Mouse (Mus musculus) intestine, embryonic 16.5 days (tissue): ENCODE measurements around the gene Map3k14. TPM values are rescaled to one million over a fixed set of nuclear protein-coding genes. Genes with fewer than 3 reads are reported as not detected.
A peak's percentile ranks its signal among the peaks of the same experiment; 100 is the strongest.

Experiments used
- ATAC-seq: fragments of 200-750 bp; cut with Nextera tagmentation; 2 replicates; pipeline ENCODE4 v1.8.0; 2017; ENCODE audit warnings: moderate TSS enrichment, moderate library complexity
- H3K27ac ChIP-seq: fragments of 300-500 bp; sonication (generic); 2 replicates; pipeline ENCODE4 v1.5.1; 2014; ENCODE audit warnings: mild to moderate bottlenecking, low read length
- H3K27me3 ChIP-seq: fragments of 300-500 bp; sonication (generic); replicated peaks from 2 replicates; pipeline ENCODE4 v1.6.1; 2014; ENCODE audit warnings: low read length, control low read depth, mixed read lengths; ENCODE audit not compliant: control insufficient read depth, insufficient read depth
- H3K36me3 ChIP-seq: fragments of 300-500 bp; sonication (generic); 2 replicates; pipeline ENCODE4 v1.6.1; 2014; ENCODE audit warnings: low read length, control low read depth; ENCODE audit not compliant: control insufficient read depth, insufficient read depth
- H3K4me1 ChIP-seq: fragments of 300-500 bp; sonication (generic); 2 replicates; pipeline ENCODE4 v1.6.1; 2014; ENCODE audit warnings: low read length, control low read depth, mixed read lengths; ENCODE audit not compliant: control insufficient read depth, insufficient read depth
- H3K4me2 ChIP-seq: fragments of 300-500 bp; sonication (generic); 2 replicates; pipeline ENCODE4 v1.6.1; 2014; ENCODE audit warnings: low read depth, low read length, control low read depth
- H3K4me3 ChIP-seq: fragments of 300-500 bp; sonication (generic); 2 replicates; pipeline ENCODE4 v1.5.1; 2014; ENCODE audit warnings: mild to moderate bottlenecking, low read length
- H3K9ac ChIP-seq: fragments of 300-500 bp; sonication (generic); 2 replicates; pipeline ENCODE4 v1.6.1; 2014; ENCODE audit warnings: low read depth, low read length
- H3K9me3 ChIP-seq: fragments of 300-500 bp; sonication (generic); 2 replicates; pipeline ENCODE4 v1.6.1; 2016; ENCODE audit warnings: low read length, control low read depth; ENCODE audit not compliant: control insufficient read depth
- WGBS: fragments of 180-500 bp; shearing (Covaris S2); extraction: QIAGEN DNeasy Blood & Tissue Kit; methylation state at CpG from one replicate; pipeline ENCODE4 v1.1.7; 2014; 5-methylcytosine and 5-hydroxymethylcytosine counted together
- polyA plus RNA-seq: library from polyadenylated mRNA; unstranded; fragments of >200 nt; fragmentation: Nextera tagmentation; extraction: Ambion mirVana; gene quantifications from 2 replicates; pipeline ENCODE4 v1.2.1, GENCODE M21; 2015

The Map3k14 gene
- polyA plus RNA-seq, 1 experiment from 2014 or later, result 3.1 TPM

DNA sequence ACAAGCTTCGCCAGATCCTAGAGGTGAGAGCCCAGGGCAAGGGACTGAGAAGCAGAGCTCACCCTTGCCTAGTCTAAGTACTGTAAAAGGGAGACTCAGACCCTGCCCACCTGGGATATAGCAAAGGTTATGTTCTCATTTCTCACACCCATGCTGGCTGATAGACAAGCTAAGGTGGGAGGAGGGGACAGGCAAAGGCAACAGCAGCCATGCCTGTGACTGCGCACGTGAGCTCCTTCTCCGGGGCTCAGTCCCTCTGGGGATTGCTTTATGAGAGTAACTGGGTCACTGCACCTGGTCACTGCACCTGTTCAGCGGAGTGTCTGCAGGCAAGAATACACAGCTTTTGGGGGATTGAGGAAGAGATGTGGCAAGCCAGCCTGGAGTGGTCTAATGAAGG, 71.6 kb downstream of the Map3k14 start:
- Histone ChIP-seq H3K4me1 (peaks cover 18% of the 10 kb centered on the region), H3K4me3 (no peak overlapping the region), H3K27me3 (peaks cover 63% of the 10 kb centered on the region), H3K4me2 (no peak overlapping the region), H3K36me3 (no peaks in the 10 kb centered on the region), H3K9me3 (no peaks in the 10 kb centered on the region), H3K9ac (no peak overlapping the region), H3K27ac (no peak overlapping the region)
- no peak for ATAC-seq
- 78% methylated on average over 5 of the region's 5 CpGs for WGBS

GRCm38 (mm10) chr11:103195236-103195635, 72.0 kb downstream of the Map3k14 start:
- Histone ChIP-seq H3K9me3 (no peaks in the 10 kb centered on the region), H3K36me3 (no peaks in the 10 kb centered on the region), H3K4me1 (peaks cover 18% of the 10 kb centered on the region), H3K27ac (no peak overlapping the region), H3K4me3 (no peak overlapping the region), H3K27me3 (peaks cover 63% of the 10 kb centered on the region), H3K9ac (no peak overlapping the region; the same call in 1 of the 2 replicates), H3K4me2 (no peak overlapping the region)
- 78% methylated on average over 18 of the region's 18 CpGs for WGBS
- no peak for ATAC-seq

GRCm38 (mm10) chr11:103193825-103194168, 73.5 kb downstream of the Map3k14 start:
- H3K9me3 ChIP-seq, result no peaks in the 10 kb centered on the region
- H3K9ac ChIP-seq, result no peak overlapping the region
- ATAC-seq, result no peak
- no peak overlapping the region for H3K4me3 ChIP-seq
- H3K4me1 ChIP-seq, result peaks cover 10% of the 10 kb centered on the region
- no peak overlapping the region for H3K27ac ChIP-seq
- H3K36me3 ChIP-seq, result no peaks in the 10 kb centered on the region
- no peak overlapping the region for H3K4me2 ChIP-seq
- peaks cover 50% of the 10 kb centered on the region for H3K27me3 ChIP-seq
- WGBS, result 54% methylated on average over 9 of the region's 9 CpGs

DNA sequence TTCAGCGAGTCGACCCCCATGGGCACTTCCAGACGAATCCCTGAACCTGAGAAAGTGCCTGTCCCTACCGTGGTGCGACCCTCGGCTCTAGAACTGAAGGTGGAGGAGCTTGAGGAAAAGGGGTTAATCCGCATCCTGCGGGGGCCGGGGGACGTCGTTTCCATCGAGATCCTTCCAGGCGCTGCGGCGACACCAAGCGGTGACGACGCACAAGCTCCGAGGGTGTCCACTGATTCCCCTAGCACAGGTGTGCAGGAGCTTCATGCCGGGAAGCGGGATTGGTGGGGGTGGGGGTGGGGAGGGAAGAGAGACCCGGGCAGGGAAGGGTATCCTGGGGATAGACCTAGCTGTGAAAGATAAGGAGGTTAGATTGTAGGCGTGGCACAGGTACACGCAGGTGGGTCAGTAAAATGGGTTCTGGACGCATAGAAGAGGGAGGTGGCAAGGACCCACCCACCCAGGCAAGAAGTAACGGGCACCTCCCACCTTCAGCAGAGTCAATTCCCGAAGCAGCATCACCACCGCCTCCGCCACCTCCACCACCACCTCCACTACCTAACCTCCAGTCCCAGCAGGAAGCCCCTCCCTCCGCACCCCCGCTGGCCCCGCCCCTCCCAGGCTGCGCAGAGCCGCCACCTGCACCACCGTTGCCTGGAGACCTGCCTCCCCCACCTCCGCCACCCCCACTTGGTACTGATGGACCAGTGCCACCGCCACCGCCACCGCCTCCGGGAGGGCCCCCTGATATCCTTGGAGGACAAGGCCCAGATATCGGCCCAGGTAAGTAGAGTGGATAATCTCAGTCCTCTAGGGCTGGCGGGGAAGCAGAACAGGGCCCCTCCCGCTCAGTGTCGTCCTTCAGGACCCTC, 74.1 kb downstream of the Map3k14 start:
- H3K4me2 ChIP-seq, result peak overlapping the region; percentile 55
- WGBS, result 12% methylated on average over 44 of the region's 44 CpGs
- ATAC-seq, result peak; percentile 62; the same call in 1 of the 2 replicates
- no peaks in the 10 kb centered on the region for H3K9me3 ChIP-seq
- peak overlapping the region; percentile 41; the same call in 1 of the 2 replicates for H3K9ac ChIP-seq
- H3K27ac ChIP-seq, result no peak overlapping the region
- peak overlapping the region; percentile 25 for H3K4me3 ChIP-seq
- H3K4me1 ChIP-seq, result peaks cover 6% of the 10 kb centered on the region; the same call in 1 of the 2 replicates
- H3K27me3 ChIP-seq, result peaks cover 46% of the 10 kb centered on the region
- no peaks in the 10 kb centered on the region for H3K36me3 ChIP-seq

- no peaks in the 10 kb centered on the region for H3K36me3 ChIP-seq
- H3K4me1 ChIP-seq, result peaks cover 6% of the 10 kb centered on the region; the same call in 1 of the 2 replicates
- 19% methylated on average over 28 of the region's 28 CpGs for WGBS
- peak overlapping the region; percentile 41; the same call in 1 of the 2 replicates for H3K9ac ChIP-seq
- H3K9me3 ChIP-seq, result no peaks in the 10 kb centered on the region
- peak overlapping the region; percentile 25 for H3K4me3 ChIP-seq
- H3K27me3 ChIP-seq, result peaks cover 41% of the 10 kb centered on the region
- H3K27ac ChIP-seq, result no peak overlapping the region
- peak overlapping the region; percentile 55 for H3K4me2 ChIP-seq
- ATAC-seq, result 0 out of 2 replicates have a peak, but pooled peaks have one; percentile 3
Measured at GRCm38 (mm10) chr11:103192230-103192955, 74.9 kb downstream of the Map3k14 start.

GRCm38 (mm10) chr11:103184891-103185290, 82.4 kb downstream of the Map3k14 start:
- peaks cover 10% of the 10 kb centered on the region for H3K4me1 ChIP-seq
- H3K4me2 ChIP-seq, result no peak overlapping the region
- H3K36me3 ChIP-seq, result no peaks in the 10 kb centered on the region
- H3K27ac ChIP-seq, result no peak overlapping the region
- no peak for ATAC-seq
- H3K9me3 ChIP-seq, result no peaks in the 10 kb centered on the region
- no peak overlapping the region for H3K9ac ChIP-seq
- H3K27me3 ChIP-seq, result no peaks in the 10 kb centered on the region
- no peak overlapping the region for H3K4me3 ChIP-seq
- 49% methylated on average over 2 of the region's 2 CpGs for WGBS

DNA sequence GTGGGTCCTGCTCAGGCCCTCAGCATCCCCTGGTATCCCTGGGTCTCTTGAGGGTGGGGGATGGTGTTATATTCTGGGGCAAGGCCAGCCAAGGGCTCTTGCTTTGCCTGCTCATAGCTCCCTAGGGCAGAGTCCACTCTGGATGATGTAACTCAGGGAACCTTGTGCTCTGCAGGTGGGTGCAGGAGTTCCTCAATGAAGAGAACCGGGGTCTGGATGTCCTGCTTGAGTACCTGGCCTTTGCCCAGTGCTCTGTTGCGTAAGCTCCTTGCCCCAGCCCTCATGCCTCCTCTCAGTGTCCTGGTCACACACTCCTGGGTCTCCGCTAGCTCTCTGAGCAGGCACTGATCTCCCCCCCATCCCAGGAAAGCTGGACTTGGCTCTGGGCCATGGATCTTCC, 85.4 kb downstream of the Map3k14 start:
- H3K4me1 ChIP-seq, result peaks cover 10% of the 10 kb centered on the region
- 77% methylated on average over 3 of the region's 3 CpGs for WGBS
- peak; percentile 91 for ATAC-seq
- no peaks in the 10 kb centered on the region for H3K36me3 ChIP-seq
- no peak overlapping the region for H3K4me3 ChIP-seq
- H3K9ac ChIP-seq, result peak overlapping the region; percentile 6; the same call in 1 of the 2 replicates
- no peak overlapping the region for H3K4me2 ChIP-seq
- H3K27me3 ChIP-seq, result no peaks in the 10 kb centered on the region
- no peaks in the 10 kb centered on the region for H3K9me3 ChIP-seq
- H3K27ac ChIP-seq, result no peak overlapping the region; the same call in 1 of the 2 replicates

DNA sequence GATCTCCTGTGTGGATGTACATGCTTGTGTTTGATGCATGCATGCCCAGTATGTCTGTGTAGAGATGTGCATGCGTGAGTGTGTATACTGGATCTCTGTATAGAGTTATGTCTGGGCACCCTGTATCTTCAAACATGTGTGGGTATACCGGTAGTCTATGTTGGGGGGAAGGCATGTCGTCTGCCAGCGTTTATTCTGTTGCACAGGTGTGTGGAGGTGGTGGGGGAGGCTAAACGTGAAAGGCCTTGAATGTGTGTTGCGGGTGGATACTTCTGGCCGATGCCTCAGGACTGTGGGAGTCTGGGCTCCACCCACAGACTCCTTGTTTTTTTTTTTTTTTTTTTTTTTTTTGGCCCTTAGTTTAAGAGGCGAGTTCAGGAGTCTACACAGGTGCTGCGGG, 85.9 kb downstream of the Map3k14 start:
- peaks cover 10% of the 10 kb centered on the region for H3K4me1 ChIP-seq
- H3K27ac ChIP-seq, result no peak overlapping the region
- 72% methylated on average over 9 of the region's 9 CpGs for WGBS
- no peaks in the 10 kb centered on the region for H3K36me3 ChIP-seq
- no peak for ATAC-seq
- no peak overlapping the region; the same call in 1 of the 2 replicates for H3K9ac ChIP-seq
- H3K4me2 ChIP-seq, result no peak overlapping the region
- H3K9me3 ChIP-seq, result no peaks in the 10 kb centered on the region
- H3K27me3 ChIP-seq, result no peaks in the 10 kb centered on the region
- H3K4me3 ChIP-seq, result no peak overlapping the region

- Histone ChIP-seq H3K27me3 (no peaks in the 10 kb centered on the region), H3K27ac (no peak overlapping the region), H3K9me3 (no peaks in the 10 kb centered on the region), H3K4me2 (no peak overlapping the region), H3K4me1 (peaks cover 10% of the 10 kb centered on the region), H3K4me3 (no peak overlapping the region), H3K9ac (no peak overlapping the region), H3K36me3 (no peaks in the 10 kb centered on the region)
- WGBS, result 72% methylated on average over 1 of the region's 1 CpGs
- no peak for ATAC-seq
Measured at GRCm38 (mm10) chr11:103180426-103180825, 86.8 kb downstream of the Map3k14 start.
